Mouse (Mus musculus) stomach, postnatal 0 days (tissue): Measurements from ENCODE around the gene Ucn3. TPM values are rescaled to one million over a fixed set of nuclear protein-coding genes. Genes with fewer than 3 reads are reported as not detected.

Source experiments
- ATAC-seq: fragments of 200-750 bp; cut with Nextera tagmentation; 2 replicates; pipeline ENCODE4 v1.8.0; 2017; ENCODE audit not compliant: low FRiP score, low TSS enrichment
- DNase-seq: peaks from one replicate; pipeline ENCODE4 v3.0.0-alpha.2; 2016; ENCODE audit warnings: low spot score
- H3K27ac ChIP-seq: fragments of 300-500 bp; sonication (generic); replicated peaks from 2 replicates; pipeline ENCODE4 v1.5.1; 2014; ENCODE audit warnings: mild to moderate bottlenecking, control low read depth
- H3K27me3 ChIP-seq: fragments of 300-500 bp; sonication (generic); 2 replicates; pipeline ENCODE4 v1.6.1; 2014; ENCODE audit warnings: low read length; ENCODE audit not compliant: control insufficient read depth, insufficient read depth
- H3K36me3 ChIP-seq: fragments of 300-500 bp; sonication (generic); 2 replicates; pipeline ENCODE4 v1.6.1; 2014; ENCODE audit warnings: low read length, mixed read lengths; ENCODE audit not compliant: control insufficient read depth, insufficient read depth
- H3K4me1 ChIP-seq: fragments of 300-500 bp; sonication (generic); replicated peaks from 2 replicates; pipeline ENCODE4 v1.6.1; 2014; ENCODE audit warnings: antibody characterized with exemption; ENCODE audit not compliant: control insufficient read depth, insufficient read depth
- H3K4me2 ChIP-seq: fragments of 300-500 bp; sonication (generic); replicated peaks from 2 replicates; pipeline ENCODE4 v1.6.1; 2014; ENCODE audit warnings: low read depth, mild to moderate bottlenecking, control low read depth, moderate library complexity
- H3K4me3 ChIP-seq: fragments of 300-500 bp; sonication (generic); 2 replicates; pipeline ENCODE4 v1.5.1; 2014; ENCODE audit warnings: low read depth, low read length, control low read depth
- H3K9ac ChIP-seq: fragments of 300-500 bp; sonication (generic); 2 replicates; pipeline ENCODE4 v1.6.1; 2014; ENCODE audit warnings: mild to moderate bottlenecking, low read length, control low read depth, mixed read lengths
- H3K9me3 ChIP-seq: fragments of 300-500 bp; sonication (generic); 2 replicates; pipeline ENCODE4 v1.6.1; 2016; ENCODE audit warnings: low read length; ENCODE audit not compliant: control insufficient read depth
- CTCF ChIP-seq: IDR thresholded peaks from 2 replicates; pipeline ENCODE4 v1.5.1; 2016; ENCODE audit warnings: antibody characterized with exemption, low read depth, mild to moderate bottlenecking, moderate library complexity
- EP300 ChIP-seq: optimal IDR thresholded peaks from 2 replicates; pipeline ENCODE3; 2016; ENCODE audit warnings: antibody characterized with exemption
- WGBS: fragments of 180-500 bp; shearing (Covaris S2); extraction: QIAGEN DNeasy Blood & Tissue Kit; methylation state at CpG from one replicate; pipeline ENCODE4 v1.1.7; 2014; 5-methylcytosine and 5-hydroxymethylcytosine counted together
- microRNA-seq: library from miRNA; unstranded; fragments of <30 nt; microRNA quantifications from one replicate; pipeline ENCODE4, GENCODE M21; 2016
- polyA plus RNA-seq: library from polyadenylated mRNA; unstranded; fragments of >200 nt; fragmentation: Nextera tagmentation; extraction: Ambion mirVana; gene quantifications from 2 replicates; pipeline ENCODE4 v1.2.1, GENCODE M21; 2015

Ucn3 gene
- polyA plus RNA-seq, 1 experiment from 2014 or later, result not detected

- WGBS, result 84% methylated on average over 6 of the region's 6 CpGs
- Histone ChIP-seq H3K9ac (no peak overlapping the region), H3K4me3 (no peak overlapping the region), H3K4me2 (no peak overlapping the region), H3K36me3 (no peaks in the 10 kb centered on the region), H3K9me3 (no peaks in the 10 kb centered on the region), H3K4me1 (no peaks in the 10 kb centered on the region), H3K27me3 (no peaks in the 10 kb centered on the region), H3K27ac (no peak overlapping the region)
- TF ChIP-seq EP300, result no peak
- TF ChIP-seq CTCF, result no peak
- no peak for DNase-seq
- no peak for ATAC-seq
Measured at GRCm38 (mm10) chr13:3896032-3896431, 49.1 kb downstream of the Ucn3 start.

GRCm38 (mm10) chr13:3895397-3895980 lies 49.7 kb downstream of the Ucn3 start:
- Histone ChIP-seq H3K36me3 (no peaks in the 10 kb centered on the region), H3K9ac (no peak overlapping the region), H3K9me3 (no peaks in the 10 kb centered on the region), H3K27ac (no peak overlapping the region), H3K4me2 (no peak overlapping the region), H3K4me1 (no peaks in the 10 kb centered on the region), H3K27me3 (no peaks in the 10 kb centered on the region), H3K4me3 (no peak overlapping the region)
- no peak for ATAC-seq
- WGBS, result 69% methylated on average over 8 of the region's 8 CpGs
- TF ChIP-seq EP300, result no peak
- TF ChIP-seq CTCF, result no peak
- DNase-seq, result no peak

- no peak overlapping the region for H3K4me2 ChIP-seq
- H3K36me3 ChIP-seq, result no peaks in the 10 kb centered on the region
- DNase-seq (no peak), ATAC-seq (no peak)
- H3K4me3 ChIP-seq, result no peak overlapping the region
- H3K9me3 ChIP-seq, result no peaks in the 10 kb centered on the region
- H3K27ac ChIP-seq, result no peak overlapping the region
- no peaks in the 10 kb centered on the region for H3K4me1 ChIP-seq
- H3K9ac ChIP-seq, result no peak overlapping the region
- TF ChIP-seq EP300 (no peak), CTCF (no peak)
- no peaks in the 10 kb centered on the region for H3K27me3 ChIP-seq
- 75% methylated on average over 8 of the region's 8 CpGs for WGBS
Measured at GRCm38 (mm10) chr13:3894549-3894948, 50.6 kb downstream of the Ucn3 start.

GRCm38 (mm10) chr13:3893126-3893734 lies 51.9 kb downstream of the Ucn3 start:
- DNase-seq, result peak; percentile 96
- H3K9ac ChIP-seq, result peak overlapping the region; percentile 71
- WGBS, result under 1% methylated on average over 35 of the region's 35 CpGs
- peak overlapping the region; percentile 61 for H3K4me3 ChIP-seq
- TF ChIP-seq EP300 (no peak), CTCF (peak; percentile 13; the same call in 1 of the 2 replicates)
- peak overlapping the region; percentile 81 for H3K27ac ChIP-seq
- no peaks in the 10 kb centered on the region for H3K27me3 ChIP-seq
- peak overlapping the region; percentile 62 for H3K4me2 ChIP-seq
- ATAC-seq, result peak; percentile 98
- H3K4me1 ChIP-seq, result no peaks in the 10 kb centered on the region
- H3K36me3 ChIP-seq, result peaks cover 1% of the 10 kb centered on the region; the same call in 1 of the 2 replicates
- no peaks in the 10 kb centered on the region for H3K9me3 ChIP-seq

- Histone ChIP-seq H3K27me3 (no peaks in the 10 kb centered on the region), H3K4me2 (peak overlapping the region; percentile 62), H3K27ac (peak overlapping the region; percentile 81; the same call in 1 of the 2 replicates), H3K36me3 (peaks cover 5% of the 10 kb centered on the region; the same call in 1 of the 2 replicates), H3K4me3 (peak overlapping the region; percentile 61), H3K9me3 (no peaks in the 10 kb centered on the region), H3K4me1 (no peaks in the 10 kb centered on the region), H3K9ac (peak overlapping the region; percentile 71)
- ATAC-seq (no peak), DNase-seq (no peak)
- WGBS, result 8% methylated on average over 7 of the region's 7 CpGs
- TF ChIP-seq EP300 (peak; percentile 31), CTCF (no peak)
Measured at GRCm38 (mm10) chr13:3892601-3893000, 52.5 kb downstream of the Ucn3 start.

GRCm38 (mm10) chr13:3891479-3892087 lies 53.6 kb downstream of the Ucn3 start:
- H3K9me3 ChIP-seq, result no peaks in the 10 kb centered on the region
- ATAC-seq (no peak), DNase-seq (peak; percentile 26)
- peak overlapping the region; percentile 62 for H3K4me2 ChIP-seq
- H3K27me3 ChIP-seq, result no peaks in the 10 kb centered on the region
- no peaks in the 10 kb centered on the region for H3K4me1 ChIP-seq
- TF ChIP-seq CTCF (no peak), EP300 (no peak)
- H3K4me3 ChIP-seq, result peak overlapping the region; percentile 61
- H3K9ac ChIP-seq, result peak overlapping the region; percentile 71
- WGBS, result 26% methylated on average over 8 of the region's 8 CpGs
- H3K36me3 ChIP-seq, result peaks cover 9% of the 10 kb centered on the region
- H3K27ac ChIP-seq, result peak overlapping the region; percentile 70

Small RNA genes lying within 50 kb of the gene (microRNA-seq; reads per million reads assigned to microRNA genes)
- not detected for gene Gm22460

Other genes starting within 250 kb of the Ucn3 start
- 40.0 and 44.6 TPM in 2 replicates for gene Calml3, start 141.0 kb downstream of the Ucn3 start, polyA plus RNA-seq
- 280 and 324 TPM in 2 replicates for gene Calm4, start 107.6 kb downstream of the Ucn3 start, polyA plus RNA-seq
- gene Calm5, start 91.2 kb downstream of the Ucn3 start, polyA plus RNA-seq, result 0.18 TPM in 1 of 2 replicates, not detected in the other
- 54.6 and 59.1 TPM in 2 replicates for gene Net1, start 27.1 kb downstream of the Ucn3 start, polyA plus RNA-seq
- gene Tubal3, start 27.1 kb downstream of the Ucn3 start, polyA plus RNA-seq, result not detected in 2 replicates
- gene Akr1c14, start 103.7 kb upstream of the Ucn3 start, polyA plus RNA-seq, result 8.9 and 11.2 TPM in 2 replicates
- gene Akr1c18, start 205.3 kb upstream of the Ucn3 start, polyA plus RNA-seq, result 0.21 TPM in 2 replicates
- gene Akr1c13, start 245.8 kb upstream of the Ucn3 start, polyA plus RNA-seq, result 98.4 and 105 TPM in 2 replicates